Mouse (Mus musculus) B cell, adult 2 months (primary cell): Measurements from ENCODE around the gene Tpsb2.
A peak's percentile ranks its signal among the peaks of the same experiment; 100 is the strongest.

ENCODE experiments used
- DNase-seq, 2 experiments: peaks; one replicate each; pipeline ENCODE4 v3.0.0; 2022

Gene Tpsb2

GRCm38 (mm10) chr17:25366005-25366404, at the start of gene Tpsb2:
Gene Tpsb2, plus strand, starts transcription at chr17:25366305.
- no peak for DNase-seq

- DNase-seq = no peak
These were observed 47.8 kb upstream of the Tpsb2 start, which contains the start of gene Prss29 for GRCm38 (mm10) chr17:25318354-25318753. Gene Prss29, plus strand, starts transcription at chr17:25318654.

- no peak for DNase-seq
These were observed 45.3 kb upstream of the Tpsb2 start for GRCm38 (mm10) chr17:25320819-25321218.

- no peak for DNase-seq
These were observed 43.2 kb upstream of the Tpsb2 start for GRCm38 (mm10) chr17:25322930-25323329.

GRCm38 (mm10) chr17:25332321-25332720, 33.8 kb upstream of the Tpsb2 start:
- DNase-seq = no peak

- peak; percentile 58 to 63 for DNase-seq
These were observed 32.2 kb upstream of the Tpsb2 start for GRCm38 (mm10) chr17:25333943-25334342.

GRCm38 (mm10) chr17:25338218-25338617, 27.9 kb upstream of the Tpsb2 start:
- no peak for DNase-seq

GRCm38 (mm10) chr17:25340003-25340402, 26.1 kb upstream of the Tpsb2 start:
- DNase-seq = no peak

GRCm38 (mm10) chr17:25341490-25341889, 24.6 kb upstream of the Tpsb2 start:
- no peak for DNase-seq

GRCm38 (mm10) chr17:25345462-25345861, 20.6 kb upstream of the Tpsb2 start, which contains the start of gene Tpsab1:
Gene Tpsab1, minus strand, starts transcription at chr17:25345562.
- no peak for DNase-seq

- DNase-seq = no peak
These were observed 4.8 kb upstream of the Tpsb2 start for GRCm38 (mm10) chr17:25361291-25361690.

- peak; percentile 44 to 51 for DNase-seq
These were observed 2.4 kb upstream of the Tpsb2 start for GRCm38 (mm10) chr17:25363726-25364125.

- DNase-seq = no peak
These were observed 2.9 kb downstream of the Tpsb2 start, which contains the start of gene Tpsg1 for GRCm38 (mm10) chr17:25368973-25369372. Gene Tpsg1, plus strand, starts transcription at chr17:25369273.

GRCm38 (mm10) chr17:25372491-25372890, 6.4 kb downstream of the Tpsb2 start:
- DNase-seq = no peak

GRCm38 (mm10) chr17:25374011-25374410, 7.9 kb downstream of the Tpsb2 start:
- DNase-seq = no peak

- no peak for DNase-seq
These were observed 28.4 kb downstream of the Tpsb2 start for GRCm38 (mm10) chr17:25394526-25394925.

GRCm38 (mm10) chr17:25397804-25398519, 31.9 kb downstream of the Tpsb2 start:
- peak; percentile 80 for DNase-seq

GRCm38 (mm10) chr17:25398520-25398838, 32.4 kb downstream of the Tpsb2 start:
- DNase-seq = no peak

- peak; percentile 31 to 39 for DNase-seq
These were observed 34.3 kb downstream of the Tpsb2 start for GRCm38 (mm10) chr17:25400443-25400842.

- no peak for DNase-seq
These were observed 35.4 kb downstream of the Tpsb2 start for GRCm38 (mm10) chr17:25401491-25401890.

GRCm38 (mm10) chr17:25402224-25402623, 36.1 kb downstream of the Tpsb2 start:
- DNase-seq = no peak

- no peak for DNase-seq
These were observed 38.1 kb downstream of the Tpsb2 start for GRCm38 (mm10) chr17:25404190-25404589.

GRCm38 (mm10) chr17:25405224-25405895, 39.3 kb downstream of the Tpsb2 start:
- no peak for DNase-seq

GRCm38 (mm10) chr17:25406011-25406441, 39.9 kb downstream of the Tpsb2 start:
- no peak for DNase-seq
